In the genomic region with DNA sequence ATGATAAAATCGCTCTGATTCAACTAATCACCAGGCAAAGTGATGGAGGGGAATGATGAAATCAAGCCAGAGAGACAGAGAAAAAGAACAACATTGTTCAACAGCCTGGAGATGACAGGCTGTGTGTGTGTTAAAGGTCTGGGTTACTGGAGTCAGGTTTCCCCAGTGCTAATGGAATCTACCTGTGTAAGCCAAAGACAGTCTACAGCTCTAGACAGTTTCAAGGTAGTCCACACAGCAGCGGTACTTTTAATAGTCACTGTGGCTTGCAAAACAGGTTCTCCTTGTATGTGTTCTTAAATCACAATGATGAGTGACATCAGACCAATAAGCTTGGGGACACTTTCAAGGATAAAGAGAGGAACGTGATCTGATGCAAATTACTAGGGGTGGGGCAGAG, we compare ENCODE assay signal across 28 mouse cellular contexts.
"Had no signal": no experiment of that assay in that cellular context is flagged by ENCODE, and none has a peak within 500 bp of the region (broad histone marks: within the 10 kb centered on the region; RNA-seq: fewer than 3 reads in every experiment).

No protein-coding gene starts in this region.

- H3K4me3 ChIP-seq: gastrocnemius, adult 2 months; heart, embryonic 10.5 days; heart, embryonic 12.5 days; hindbrain, embryonic 10.5 days; hindbrain, embryonic 12.5 days; intestine, embryonic 15.5 days; left cerebral cortex, adult 2 months; limb, embryonic 10.5 days; limb, embryonic 12.5 days; liver, embryonic 13.5 days; liver, embryonic 15.5 days had no signal

- H3K27me3 ChIP-seq: heart, embryonic 12.5 days; hindbrain, embryonic 12.5 days; intestine, embryonic 15.5 days; limb, embryonic 12.5 days; liver, embryonic 13.5 days; liver, embryonic 15.5 days had no signal

- H3K36me3 ChIP-seq: heart, embryonic 10.5 days; heart, embryonic 12.5 days; hindbrain, embryonic 10.5 days; hindbrain, embryonic 12.5 days; intestine, embryonic 15.5 days; limb, embryonic 10.5 days; limb, embryonic 12.5 days; liver, embryonic 13.5 days; liver, embryonic 15.5 days had no signal

- ATAC-seq: hindbrain, embryonic 16.5 days; inflammation-experienced regulatory T-cells, adult 6 months; intestine, embryonic 15.5 days; intestine, postnatal 0 days had no signal

- H3K4me1 ChIP-seq: heart, embryonic 10.5 days; heart, embryonic 12.5 days; intestine, embryonic 15.5 days; limb, embryonic 10.5 days; limb, embryonic 12.5 days; liver, embryonic 13.5 days; liver, embryonic 15.5 days had no signal

- H3K27ac ChIP-seq: gastrocnemius, adult 2 months; heart, embryonic 10.5 days; hindbrain, embryonic 10.5 days; hindbrain, embryonic 14.5 days; intestine, embryonic 15.5 days; left cerebral cortex, adult 2 months; limb, embryonic 10.5 days; limb, embryonic 12.5 days; liver, embryonic 13.5 days; liver, embryonic 15.5 days had no signal

- H3K4me2 ChIP-seq: heart, embryonic 12.5 days; hindbrain, embryonic 12.5 days; hindbrain, embryonic 14.5 days; intestine, embryonic 15.5 days; limb, embryonic 12.5 days; liver, embryonic 11.5 days; liver, embryonic 13.5 days; liver, embryonic 15.5 days had no signal

- H3K9ac ChIP-seq: heart, embryonic 12.5 days; hindbrain, embryonic 12.5 days; hindbrain, embryonic 14.5 days; intestine, embryonic 15.5 days; limb, embryonic 12.5 days; liver, embryonic 13.5 days; liver, embryonic 15.5 days had no signal

- DNase-seq: gastrocnemius, adult 2 months; gastrocnemius, postnatal 10 days; gastrocnemius, postnatal 25 days; heart, adult 18-20 months; heart, postnatal 10 days; heart, postnatal 4 days; kidney, adult 18-20 months; kidney, adult 8-10 months; kidney, postnatal 10 days; kidney, postnatal 25 days; kidney, postnatal 4 days; layer of hippocampus, adult 9-11 months; liver; liver, embryonic 13.5 days had no signal

- H3K9me3 ChIP-seq: heart, embryonic 10.5 days; heart, embryonic 12.5 days; hindbrain, embryonic 10.5 days; hindbrain, embryonic 12.5 days; intestine, embryonic 15.5 days; limb, embryonic 10.5 days; liver, embryonic 13.5 days; liver, embryonic 15.5 days had no signal
